Mouse (Mus musculus): ENCODE measurements around the gene Tgfbr1. TPM values are rescaled to one million over a fixed set of nuclear protein-coding genes. Genes with fewer than 3 reads are reported as not detected.

Gene Tgfbr1
- total and polyA plus RNA-seq, 2 experiments from 2014 or later, result 14.0 to 24.7 TPM

- H3K9ac ChIP-seq (replicated peaks; ENCODE audit: low read length), result no peak overlapping the region
- H3K27me3 ChIP-seq (ENCODE audit: insufficient read depth, low read length), result no peaks in the 10 kb centered on the region
- no peak overlapping the region for H3K4me2 ChIP-seq (ENCODE audit: low read depth, low read length)
- ATAC-seq, result peak; percentile 47
- WGBS, result 59% methylated on average over 14 of the region's 14 CpGs
- no peaks in the 10 kb centered on the region for H3K9me3 ChIP-seq (ENCODE audit: low read length)
- no peak for TF ChIP-seq CTCF (IDR thresholded peaks at IDR 0.05; ENCODE audit: low read depth)
- no peak overlapping the region for H3K4me3 ChIP-seq (ENCODE audit: low read length)
- H3K36me3 ChIP-seq (ENCODE audit: insufficient read depth, low read length), result no peaks in the 10 kb centered on the region
- H3K4me1 ChIP-seq (ENCODE audit: insufficient read depth, low read length), result no peaks in the 10 kb centered on the region
- H3K27ac ChIP-seq, result no peak overlapping the region
- peak; percentile 14 for DNase-seq (ENCODE audit: low spot score)
Observed at GRCm38 (mm10) chr4:47312676-47313075, 40.3 kb upstream of the Tgfbr1 start.

- Histone ChIP-seq H3K9ac (replicated peaks; ENCODE audit: low read length) (no peak overlapping the region), H3K27ac (no peak overlapping the region), H3K4me3 (ENCODE audit: low read length) (no peak overlapping the region), H3K27me3 (ENCODE audit: insufficient read depth, low read length) (no peaks in the 10 kb centered on the region), H3K4me2 (ENCODE audit: low read depth, low read length) (no peak overlapping the region), H3K9me3 (ENCODE audit: low read length) (no peaks in the 10 kb centered on the region), H3K36me3 (ENCODE audit: insufficient read depth, low read length) (no peaks in the 10 kb centered on the region), H3K4me1 (ENCODE audit: insufficient read depth, low read length) (no peaks in the 10 kb centered on the region)
- ATAC-seq, result no peak
- no peak for TF ChIP-seq CTCF (IDR thresholded peaks at IDR 0.05; ENCODE audit: low read depth)
- 83% methylated on average over 8 of the region's 8 CpGs for WGBS
- no peak for DNase-seq (ENCODE audit: low spot score)
Observed at GRCm38 (mm10) chr4:47313710-47314410, 39.2 kb upstream of the Tgfbr1 start.

- H3K4me3 ChIP-seq (ENCODE audit: low read length), result no peak overlapping the region
- no peaks in the 10 kb centered on the region for H3K27me3 ChIP-seq (ENCODE audit: insufficient read depth, low read length)
- no peak for TF ChIP-seq CTCF (IDR thresholded peaks at IDR 0.05; ENCODE audit: low read depth)
- no peak for ATAC-seq
- H3K27ac ChIP-seq, result no peak overlapping the region
- no peaks in the 10 kb centered on the region for H3K4me1 ChIP-seq (ENCODE audit: insufficient read depth, low read length)
- no peaks in the 10 kb centered on the region for H3K9me3 ChIP-seq (ENCODE audit: low read length)
- 65% methylated on average over 2 of the region's 2 CpGs for WGBS
- no peak overlapping the region for H3K4me2 ChIP-seq (ENCODE audit: low read depth, low read length)
- DNase-seq (ENCODE audit: low spot score), result no peak
- no peak overlapping the region for H3K9ac ChIP-seq (replicated peaks; ENCODE audit: low read length)
- H3K36me3 ChIP-seq (ENCODE audit: insufficient read depth, low read length), result no peaks in the 10 kb centered on the region
Observed at GRCm38 (mm10) chr4:47315458-47315857, 37.6 kb upstream of the Tgfbr1 start.

- Histone ChIP-seq H3K4me1 (ENCODE audit: insufficient read depth, low read length) (no peaks in the 10 kb centered on the region), H3K36me3 (ENCODE audit: insufficient read depth, low read length) (no peaks in the 10 kb centered on the region), H3K9ac (replicated peaks; ENCODE audit: low read length) (no peak overlapping the region), H3K4me2 (ENCODE audit: low read depth, low read length) (no peak overlapping the region), H3K4me3 (ENCODE audit: low read length) (no peak overlapping the region), H3K9me3 (ENCODE audit: low read length) (no peaks in the 10 kb centered on the region), H3K27me3 (ENCODE audit: insufficient read depth, low read length) (no peaks in the 10 kb centered on the region), H3K27ac (no peak overlapping the region)
- WGBS, result 73% methylated on average over 6 of the region's 6 CpGs
- DNase-seq (ENCODE audit: low spot score), result no peak
- no peak for TF ChIP-seq CTCF (IDR thresholded peaks at IDR 0.05; ENCODE audit: low read depth)
- ATAC-seq, result no peak
Observed at GRCm38 (mm10) chr4:47316432-47316831, 36.6 kb upstream of the Tgfbr1 start.

GRCm38 (mm10) chr4:47319561-47320321, 33.3 kb upstream of the Tgfbr1 start:
- Histone ChIP-seq H3K27me3 (ENCODE audit: insufficient read depth, low read length) (no peaks in the 10 kb centered on the region), H3K4me1 (ENCODE audit: insufficient read depth, low read length) (no peaks in the 10 kb centered on the region), H3K36me3 (ENCODE audit: insufficient read depth, low read length) (no peaks in the 10 kb centered on the region), H3K27ac (no peak overlapping the region), H3K4me2 (ENCODE audit: low read depth, low read length) (no peak overlapping the region), H3K4me3 (ENCODE audit: low read length) (no peak overlapping the region), H3K9me3 (ENCODE audit: low read length) (no peaks in the 10 kb centered on the region), H3K9ac (replicated peaks; ENCODE audit: low read length) (no peak overlapping the region)
- no peak for ATAC-seq
- 91% methylated on average over 10 of the region's 10 CpGs for WGBS
- no peak for DNase-seq (ENCODE audit: low spot score)
- TF ChIP-seq CTCF (IDR thresholded peaks at IDR 0.05; ENCODE audit: low read depth), result no peak

- ATAC-seq (no peak), DNase-seq (ENCODE audit: low spot score) (no peak)
- Histone ChIP-seq H3K9ac (replicated peaks; ENCODE audit: low read length) (no peak overlapping the region), H3K4me3 (ENCODE audit: low read length) (no peak overlapping the region), H3K27me3 (ENCODE audit: insufficient read depth, low read length) (no peaks in the 10 kb centered on the region), H3K9me3 (ENCODE audit: low read length) (no peaks in the 10 kb centered on the region), H3K4me1 (ENCODE audit: insufficient read depth, low read length) (no peaks in the 10 kb centered on the region), H3K27ac (no peak overlapping the region), H3K4me2 (ENCODE audit: low read depth, low read length) (no peak overlapping the region), H3K36me3 (ENCODE audit: insufficient read depth, low read length) (no peaks in the 10 kb centered on the region)
- TF ChIP-seq CTCF (IDR thresholded peaks at IDR 0.05; ENCODE audit: low read depth), result no peak
- WGBS, result 79% methylated on average over 3 of the region's 3 CpGs
Observed at GRCm38 (mm10) chr4:47322315-47322714, 30.7 kb upstream of the Tgfbr1 start.

GRCm38 (mm10) chr4:47324206-47324605, 28.8 kb upstream of the Tgfbr1 start:
- no peak overlapping the region for H3K4me2 ChIP-seq (ENCODE audit: low read depth, low read length)
- no peaks in the 10 kb centered on the region for H3K9me3 ChIP-seq (ENCODE audit: low read length)
- no peaks in the 10 kb centered on the region for H3K36me3 ChIP-seq (ENCODE audit: insufficient read depth, low read length)
- H3K4me1 ChIP-seq (ENCODE audit: insufficient read depth, low read length), result no peaks in the 10 kb centered on the region
- no peak for TF ChIP-seq CTCF (IDR thresholded peaks at IDR 0.05; ENCODE audit: low read depth)
- no peak for ATAC-seq
- 50% methylated on average over 1 of the region's 1 CpGs for WGBS
- DNase-seq (ENCODE audit: low spot score), result no peak
- H3K27ac ChIP-seq, result no peak overlapping the region
- H3K4me3 ChIP-seq (ENCODE audit: low read length), result no peak overlapping the region
- no peaks in the 10 kb centered on the region for H3K27me3 ChIP-seq (ENCODE audit: insufficient read depth, low read length)
- H3K9ac ChIP-seq (replicated peaks; ENCODE audit: low read length), result no peak overlapping the region

All from hindbrain, postnatal 0 days (tissue).